Mouse (Mus musculus) kidney, embryonic 15.5 days (tissue): ENCODE data around the gene Olfr1230. TPM values are rescaled to one million over a fixed set of nuclear protein-coding genes. Genes with fewer than 3 reads are reported as not detected.

Experiments used
- ATAC-seq: fragments of 200-750 bp; cut with Nextera tagmentation; replicated peaks from 2 replicates; pipeline ENCODE4 v1.8.0; 2017; ENCODE audit warnings: moderate TSS enrichment; ENCODE audit not compliant: low FRiP score
- H3K27ac ChIP-seq: fragments of 300-500 bp; sonication (generic); 2 replicates; pipeline ENCODE4 v1.5.1; 2015; ENCODE audit warnings: mild to moderate bottlenecking, inconsistent platforms
- H3K27me3 ChIP-seq: fragments of 300-500 bp; sonication (generic); 2 replicates; pipeline ENCODE4 v1.6.1; 2015; ENCODE audit warnings: inconsistent platforms
- H3K36me3 ChIP-seq: fragments of 300-500 bp; sonication (generic); 2 replicates; pipeline ENCODE4 v1.6.1; 2015; ENCODE audit warnings: inconsistent platforms
- H3K4me1 ChIP-seq: fragments of 300-500 bp; sonication (generic); 2 replicates; pipeline ENCODE4 v1.6.1; 2015; ENCODE audit warnings: inconsistent platforms
- H3K4me2 ChIP-seq: fragments of 300-500 bp; sonication (generic); 2 replicates; pipeline ENCODE4 v1.6.1; 2015; ENCODE audit warnings: moderate library complexity, mild to moderate bottlenecking, inconsistent platforms
- H3K4me3 ChIP-seq: fragments of 300-500 bp; sonication (generic); replicated peaks from 2 replicates; pipeline ENCODE4 v1.5.1; 2015; ENCODE audit warnings: mild to moderate bottlenecking, inconsistent platforms
- H3K9ac ChIP-seq: fragments of 300-500 bp; sonication (generic); 2 replicates; pipeline ENCODE4 v1.6.1; 2015; ENCODE audit warnings: mild to moderate bottlenecking, inconsistent platforms
- H3K9me3 ChIP-seq: fragments of 300-500 bp; sonication (generic); replicated peaks from 2 replicates; pipeline ENCODE4 v1.6.1; 2016; ENCODE audit warnings: inconsistent platforms
- WGBS: fragments of 180-500 bp; shearing (Covaris S2); methylation state at CpG from one replicate; pipeline ENCODE4 v1.1.7; 2015; ENCODE audit warnings: mixed read lengths; 5-methylcytosine and 5-hydroxymethylcytosine counted together
- polyA plus RNA-seq: library from polyadenylated mRNA; unstranded; fragments of >200 nt; fragmentation: Nextera tagmentation; extraction: Ambion mirVana; gene quantifications from 2 replicates; pipeline ENCODE4 v1.2.1, GENCODE M21; 2015

Olfr1230 gene
- polyA plus RNA-seq = not detected in 2 replicates

DNA sequence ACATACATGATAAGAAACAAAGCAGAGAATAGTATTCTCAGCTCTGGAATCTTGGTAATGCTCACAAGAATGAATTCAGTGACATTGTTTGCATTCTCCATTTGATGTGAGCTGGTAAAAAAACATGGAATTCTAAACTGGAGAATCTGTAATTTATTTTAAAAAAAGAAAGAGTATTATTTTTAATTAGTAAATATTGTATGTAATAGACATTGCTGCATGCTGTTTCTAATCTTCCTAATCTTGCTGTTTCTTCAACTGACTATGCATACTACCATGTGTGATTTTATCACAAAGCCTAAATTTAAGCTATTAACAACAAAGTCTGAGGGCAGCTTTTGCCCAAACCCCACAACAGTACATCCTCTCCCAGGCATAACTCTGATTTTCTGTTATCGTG is at the start of gene Olfr1230:
Gene Olfr1230, minus strand, starts transcription at position 101 of the 400 bp plus-strand sequence.
- no peak for ATAC-seq
- H3K27ac ChIP-seq = no peak within 1 kb of the TSS
- H3K4me1 ChIP-seq = no peaks in the 10 kb centered on the region
- no peaks in the 10 kb centered on the region for H3K36me3 ChIP-seq
- H3K4me2 ChIP-seq = no peak within 1 kb of the TSS
- H3K9ac ChIP-seq = no peak within 1 kb of the TSS
- no peaks in the 10 kb centered on the region for H3K27me3 ChIP-seq
- no peaks in the 10 kb centered on the region for H3K9me3 ChIP-seq
- H3K4me3 ChIP-seq = no peak within 1 kb of the TSS
- 83% methylated on average over 1 of the region's 1 CpGs for WGBS

DNA sequence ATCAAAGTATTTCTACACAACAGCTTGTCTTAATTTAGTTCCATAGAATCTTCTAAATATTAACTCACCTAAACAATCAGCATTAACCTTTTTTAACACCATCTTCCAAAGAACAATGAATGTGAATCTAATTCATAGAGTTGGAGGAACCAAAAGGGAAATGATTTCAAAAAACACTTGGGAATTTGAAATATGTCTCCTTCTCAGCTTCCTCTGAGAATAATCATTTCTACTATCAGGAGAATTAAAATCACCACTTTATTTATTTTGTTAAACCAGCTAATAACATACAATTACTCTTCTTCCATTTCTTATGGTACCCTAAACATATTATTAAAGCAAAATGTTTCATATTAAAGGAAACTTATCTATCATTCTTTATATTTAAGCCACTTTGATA is 45.2 kb upstream of the Olfr1230 start, which contains the start of gene Olfr1233:
Gene Olfr1233, minus strand, starts transcription at position 101 of the 400 bp plus-strand sequence.
- Histone ChIP-seq H3K4me3 (no peak within 1 kb of the TSS), H3K4me1 (no peaks in the 10 kb centered on the region), H3K36me3 (no peaks in the 10 kb centered on the region), H3K27ac (no peak within 1 kb of the TSS), H3K27me3 (no peaks in the 10 kb centered on the region), H3K9me3 (no peaks in the 10 kb centered on the region), H3K9ac (no peak within 1 kb of the TSS), H3K4me2 (no peak within 1 kb of the TSS)
- ATAC-seq = no peak

DNA sequence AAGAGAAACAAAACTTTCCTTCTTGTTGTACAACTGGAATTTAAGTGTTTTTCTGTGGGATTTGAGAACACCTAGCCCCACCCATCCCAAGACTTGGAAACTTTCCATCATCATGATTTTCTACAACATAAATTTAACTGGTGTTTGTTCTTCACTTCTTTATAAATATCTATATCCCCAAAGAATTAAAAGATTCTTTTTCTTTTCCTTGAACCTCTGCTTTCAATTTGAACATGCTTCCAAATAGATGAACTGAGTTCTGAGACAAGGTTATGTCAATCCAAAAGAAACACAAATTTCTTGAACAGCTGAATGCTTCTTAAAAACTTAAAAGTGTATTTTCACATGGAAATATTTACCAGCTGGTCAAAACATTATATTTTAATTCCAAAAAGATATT is 32.5 kb upstream of the Olfr1230 start, which contains the start of gene Olfr1232:
Gene Olfr1232, minus strand, starts transcription at position 101 of the 400 bp plus-strand sequence.
- Histone ChIP-seq H3K36me3 (no peaks in the 10 kb centered on the region), H3K27ac (no peak within 1 kb of the TSS), H3K4me1 (no peaks in the 10 kb centered on the region), H3K9me3 (no peaks in the 10 kb centered on the region), H3K9ac (no peak within 1 kb of the TSS), H3K4me2 (no peak within 1 kb of the TSS), H3K27me3 (no peaks in the 10 kb centered on the region), H3K4me3 (no peak within 1 kb of the TSS)
- no peak for ATAC-seq

DNA sequence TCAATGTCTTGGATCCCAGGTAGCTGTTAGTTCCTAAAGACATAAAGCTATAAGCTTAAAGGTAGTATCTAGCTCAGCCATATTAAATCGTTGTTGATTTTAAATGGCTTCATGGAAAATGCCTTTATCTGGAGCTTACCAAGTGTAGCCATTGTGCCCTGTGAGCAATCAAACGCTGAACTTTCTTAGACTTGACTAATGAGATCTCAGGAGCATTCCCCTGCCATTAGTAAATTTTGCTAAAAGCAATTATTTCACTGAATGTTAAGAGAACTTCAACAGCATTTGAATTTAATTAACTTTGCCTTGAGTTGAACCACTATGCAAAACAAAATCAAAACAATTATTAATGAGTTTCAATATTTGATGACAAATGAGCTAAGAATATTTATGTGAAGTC is 9.9 kb upstream of the Olfr1230 start, which contains the start of gene Olfr1231:
Gene Olfr1231, minus strand, starts transcription at position 101 of the 400 bp plus-strand sequence.
- H3K27me3 ChIP-seq = no peaks in the 10 kb centered on the region
- H3K9ac ChIP-seq = no peak within 1 kb of the TSS
- ATAC-seq = no peak
- no peak within 1 kb of the TSS for H3K4me2 ChIP-seq
- no peak within 1 kb of the TSS for H3K4me3 ChIP-seq
- H3K4me1 ChIP-seq = no peaks in the 10 kb centered on the region
- 77% methylated on average over 2 of the region's 2 CpGs for WGBS
- no peaks in the 10 kb centered on the region for H3K9me3 ChIP-seq
- no peak within 1 kb of the TSS for H3K27ac ChIP-seq
- H3K36me3 ChIP-seq = no peaks in the 10 kb centered on the region

DNA sequence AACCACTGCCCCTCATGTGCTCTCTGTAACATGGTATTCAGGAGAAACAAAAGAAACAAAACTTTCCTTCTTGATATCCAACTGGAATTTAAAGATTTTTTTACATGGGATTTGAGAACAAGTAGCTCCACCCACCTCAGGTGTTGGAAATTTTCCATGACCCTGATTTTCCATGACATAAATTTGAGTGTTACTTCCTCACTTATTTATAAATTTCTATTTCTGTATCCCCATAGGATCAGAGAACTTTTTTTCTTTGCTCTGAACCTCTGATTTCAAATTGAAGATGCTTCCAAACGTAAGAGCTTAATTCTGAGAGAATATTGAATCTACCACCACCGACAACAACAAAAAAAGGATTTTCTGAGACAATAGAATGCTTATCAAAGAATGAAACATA is 9.2 kb downstream of the Olfr1230 start, which contains the start of gene Olfr1229:
Gene Olfr1229, minus strand, starts transcription at position 101 of the 400 bp plus-strand sequence.
- WGBS = 86% methylated on average over 2 of the region's 2 CpGs

DNA sequence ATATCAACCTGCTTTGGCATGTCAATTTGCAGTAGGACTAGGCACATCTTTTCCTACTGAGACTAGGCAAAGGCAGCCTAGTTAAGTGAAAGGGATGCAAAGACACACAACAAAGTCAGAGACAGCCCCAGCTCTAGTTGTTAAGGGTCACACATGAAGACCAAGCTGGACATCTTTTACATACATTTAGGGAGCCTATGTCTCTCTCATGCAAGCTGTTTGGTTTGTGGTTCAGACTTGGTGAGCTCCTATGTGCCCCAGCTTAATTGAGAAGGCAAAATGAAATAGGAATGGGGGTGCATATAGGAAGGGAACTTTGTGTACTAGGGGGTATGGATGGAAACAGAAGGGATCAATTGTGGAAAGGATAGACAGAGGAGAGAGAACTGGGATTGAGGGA is 43.1 kb downstream of the Olfr1230 start, which contains the start of gene Olfr1228:
Gene Olfr1228, minus strand, starts transcription at position 101 of the 400 bp plus-strand sequence.
- Histone ChIP-seq H3K36me3 (no peaks in the 10 kb centered on the region), H3K4me3 (no peak within 1 kb of the TSS), H3K9me3 (no peaks in the 10 kb centered on the region), H3K4me1 (no peaks in the 10 kb centered on the region), H3K27me3 (no peaks in the 10 kb centered on the region), H3K27ac (no peak within 1 kb of the TSS), H3K4me2 (no peak within 1 kb of the TSS), H3K9ac (no peak within 1 kb of the TSS)
- ATAC-seq = no peak

More for the DNA sequence above, 9.2 kb downstream of the Olfr1230 start, which contains the start of gene Olfr1229:
- H3K9me3 ChIP-seq = no peaks in the 10 kb centered on the region
- H3K36me3 ChIP-seq = no peaks in the 10 kb centered on the region
- H3K4me1 ChIP-seq = no peaks in the 10 kb centered on the region
- no peak within 1 kb of the TSS for H3K9ac ChIP-seq
- H3K4me3 ChIP-seq = no peak within 1 kb of the TSS
- H3K27me3 ChIP-seq = no peaks in the 10 kb centered on the region
- no peak within 1 kb of the TSS for H3K4me2 ChIP-seq
- no peak within 1 kb of the TSS for H3K27ac ChIP-seq
- no peak for ATAC-seq

Other genes starting within 250 kb of the Olfr1230 start
- gene Olfr1218, start 236.1 kb downstream of the Olfr1230 start, polyA plus RNA-seq = not detected in 2 replicates
- gene Olfr1219, start 213.8 kb downstream of the Olfr1230 start, polyA plus RNA-seq = not detected in 2 replicates
- gene Olfr1220, start 190.4 kb downstream of the Olfr1230 start, polyA plus RNA-seq = not detected in 2 replicates
- gene Olfr1221, start 180.0 kb downstream of the Olfr1230 start, polyA plus RNA-seq = not detected in 2 replicates
- not detected in 2 replicates for gene Olfr1222, start 164.2 kb downstream of the Olfr1230 start, polyA plus RNA-seq
- gene Olfr1223, start 145.7 kb downstream of the Olfr1230 start, polyA plus RNA-seq = not detected in 2 replicates
- gene Olfr1224-ps1, start 133.2 kb downstream of the Olfr1230 start, polyA plus RNA-seq = not detected in 2 replicates
- not detected in 2 replicates for gene Olfr1225, start 122.6 kb downstream of the Olfr1230 start, polyA plus RNA-seq
- gene Olfr1226, start 97.2 kb downstream of the Olfr1230 start, polyA plus RNA-seq = not detected in 2 replicates
- not detected in 2 replicates for gene Olfr1228, start 43.2 kb downstream of the Olfr1230 start, polyA plus RNA-seq
- not detected in 2 replicates for gene Olfr1229, start 9.3 kb downstream of the Olfr1230 start, polyA plus RNA-seq
- not detected in 2 replicates for gene Olfr1231, start 9.8 kb upstream of the Olfr1230 start, polyA plus RNA-seq
- gene Olfr1232, start 32.4 kb upstream of the Olfr1230 start, polyA plus RNA-seq = not detected in 2 replicates
- gene Olfr1233, start 45.1 kb upstream of the Olfr1230 start, polyA plus RNA-seq = not detected in 2 replicates
- not detected in 2 replicates for gene Olfr1234, start 67.6 kb upstream of the Olfr1230 start, polyA plus RNA-seq
- not detected in 2 replicates for gene Olfr1238, start 112.4 kb upstream of the Olfr1230 start, polyA plus RNA-seq
- not detected in 2 replicates for gene Olfr1239, start 123.1 kb upstream of the Olfr1230 start, polyA plus RNA-seq
- not detected in 2 replicates for gene Olfr1240, start 145.7 kb upstream of the Olfr1230 start, polyA plus RNA-seq
- not detected in 2 replicates for gene Olfr1241, start 189.9 kb upstream of the Olfr1230 start, polyA plus RNA-seq
- gene Olfr1242, start 201.1 kb upstream of the Olfr1230 start, polyA plus RNA-seq = not detected in 2 replicates
- not detected in 2 replicates for gene Olfr1243, start 234.2 kb upstream of the Olfr1230 start, polyA plus RNA-seq